Mouse (Mus musculus) naive thymus-derived CD4-positive, alpha-beta T cell, adult 2 months (primary cell): ENCODE results near the gene Tekt3.

Experiments
- DNase-seq: peaks from one replicate; pipeline ENCODE4 v3.0.0-alpha.2; 2011; ENCODE audit warnings: low read depth

Tekt3 gene

GRCm38 (mm10) chr11:63125832-63126456 lies 64.5 kb downstream of the Tekt3 start:
- DNase-seq: no peak

GRCm38 (mm10) chr11:63126976-63127375 lies 65.5 kb downstream of the Tekt3 start:
- no peak for DNase-seq

DNA sequence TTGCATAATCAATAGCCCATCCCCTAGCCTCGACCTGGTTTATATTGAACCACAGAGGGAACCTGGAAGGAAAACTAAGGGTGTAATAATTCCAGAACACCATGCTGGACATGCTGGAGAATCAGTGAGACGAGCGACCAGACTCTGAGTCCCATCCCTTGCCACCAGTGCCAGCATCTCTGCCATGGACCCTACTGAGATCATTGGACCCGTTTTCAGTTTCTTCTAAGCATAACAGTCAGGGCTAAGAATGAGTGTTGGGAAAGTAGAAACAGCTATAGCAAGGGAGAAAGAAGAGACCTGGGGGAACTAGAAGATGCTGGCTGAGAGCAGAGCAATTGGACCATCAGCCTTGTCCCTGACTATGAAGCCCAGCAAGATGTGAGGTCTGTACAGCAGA lies 66.1 kb downstream of the Tekt3 start:
- no peak for DNase-seq

GRCm38 (mm10) chr11:63128784-63129183 lies 67.3 kb downstream of the Tekt3 start, which contains the start of gene Pmp22:
TSS of gene Pmp22 (plus strand) at chr11:63128982.
- DNase-seq: no peak

DNA sequence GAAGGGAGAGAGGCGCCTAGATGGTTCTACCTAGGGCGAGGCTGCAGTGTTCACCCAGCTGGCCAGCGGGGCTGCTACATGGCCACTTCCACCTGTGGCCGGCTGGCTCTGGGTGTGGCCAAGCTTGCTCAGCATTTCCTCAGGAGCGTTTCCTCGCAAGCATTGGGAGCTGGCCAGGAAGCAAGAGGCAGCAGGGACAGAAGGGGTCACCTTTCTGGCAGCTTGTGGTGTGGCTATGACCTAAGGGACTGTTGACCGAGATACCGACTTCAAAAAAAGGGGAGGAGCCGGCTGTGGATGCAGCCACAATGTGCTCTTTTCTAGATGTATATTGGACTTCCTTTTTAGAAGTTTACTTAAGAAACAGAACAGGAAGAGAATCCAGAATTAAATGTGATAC lies 67.9 kb downstream of the Tekt3 start:
- no peak for DNase-seq

DNA sequence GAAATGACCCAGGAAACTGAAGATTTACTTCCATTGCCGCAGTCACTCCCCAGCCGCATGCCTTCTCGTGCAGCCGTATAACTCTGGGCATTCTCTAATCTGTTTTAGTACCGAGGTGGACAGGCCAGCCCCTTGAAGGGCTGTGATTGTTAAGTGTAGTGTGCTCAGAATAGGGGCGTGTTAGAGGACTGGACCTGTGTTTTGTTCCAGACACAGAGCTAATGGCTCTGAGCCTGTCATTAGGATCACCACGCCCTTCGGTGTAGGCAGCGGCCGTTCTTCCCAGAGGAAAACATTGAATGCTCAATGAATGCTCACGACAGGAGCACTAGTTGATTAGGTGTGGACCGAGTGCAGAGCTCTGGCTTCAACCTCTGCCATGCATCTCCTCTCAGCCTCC lies 68.4 kb downstream of the Tekt3 start:
- no peak for DNase-seq

DNA sequence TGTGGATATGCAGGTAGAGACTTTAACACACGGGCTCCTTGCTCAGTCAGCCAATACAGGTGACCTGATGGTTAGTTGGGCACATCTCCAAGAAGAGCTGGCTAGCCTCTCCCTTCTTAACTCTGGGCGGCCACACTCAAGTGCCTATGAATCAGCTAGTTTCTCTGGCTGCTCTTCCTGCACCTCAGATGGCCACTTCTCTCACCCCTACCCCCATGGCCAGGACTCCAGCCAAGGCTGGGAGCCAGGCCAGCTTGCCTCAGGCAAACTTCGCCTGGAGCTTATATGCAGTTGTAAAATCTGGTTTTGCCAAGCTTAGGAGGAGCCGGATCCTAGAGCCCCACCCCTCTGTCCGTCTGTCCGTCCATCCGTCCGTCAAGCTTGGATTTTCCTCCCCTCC lies 69.0 kb downstream of the Tekt3 start:
- no peak for DNase-seq

DNA sequence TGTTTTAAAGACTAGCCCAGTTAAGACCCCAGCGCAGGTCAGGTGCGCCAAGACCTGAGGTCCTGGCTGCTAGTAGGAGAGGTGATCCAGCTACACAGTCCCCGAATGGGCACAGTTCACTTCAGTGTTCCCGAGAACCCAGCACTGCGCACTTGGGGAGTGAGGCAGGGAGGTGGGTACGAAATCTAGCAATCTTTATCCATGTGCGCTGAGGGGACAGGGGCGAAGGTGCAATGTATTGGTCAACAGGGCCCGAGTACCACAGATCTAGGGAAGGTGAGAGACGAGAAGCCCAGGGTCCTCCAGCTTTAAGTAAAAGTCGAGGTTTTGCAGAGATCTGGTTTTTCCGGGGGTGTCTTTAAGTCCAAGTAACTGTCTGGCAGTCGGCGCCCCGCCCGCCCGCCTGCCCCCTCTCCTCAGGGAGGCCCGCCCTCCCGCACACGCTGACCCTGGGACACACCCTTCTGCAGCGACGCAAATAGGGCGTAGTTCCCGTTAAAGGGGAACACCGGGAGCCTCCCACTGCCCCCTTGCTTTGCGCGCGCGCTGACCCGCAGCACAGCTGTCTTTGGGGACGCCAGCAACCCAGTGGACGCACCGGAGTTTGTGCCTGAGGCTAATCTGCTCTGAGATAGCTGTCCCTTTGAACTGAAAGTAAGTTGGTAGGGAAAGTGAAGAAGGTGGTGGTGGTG lies 69.7 kb downstream of the Tekt3 start:
- DNase-seq: no peak

GRCm38 (mm10) chr11:63131693-63132040 lies 70.2 kb downstream of the Tekt3 start:
- DNase-seq: no peak

DNA sequence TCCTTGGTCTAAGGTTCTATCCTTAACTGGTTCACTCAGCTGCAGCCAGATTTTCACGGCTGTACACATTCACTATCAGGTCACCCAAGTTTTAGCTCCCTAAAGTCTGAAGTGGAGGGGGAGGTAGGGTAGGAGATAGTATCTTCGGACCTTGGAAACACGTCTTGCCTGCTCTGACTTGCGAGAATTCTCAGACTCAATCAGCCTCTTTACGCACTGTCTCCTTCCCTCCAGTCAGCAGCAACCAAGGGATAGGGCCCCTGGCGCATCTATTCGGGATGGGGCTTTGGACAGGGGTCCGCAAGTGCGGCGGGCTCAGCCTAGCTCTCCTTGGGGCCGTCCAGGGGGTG lies 70.7 kb downstream of the Tekt3 start:
- no peak for DNase-seq

DNA sequence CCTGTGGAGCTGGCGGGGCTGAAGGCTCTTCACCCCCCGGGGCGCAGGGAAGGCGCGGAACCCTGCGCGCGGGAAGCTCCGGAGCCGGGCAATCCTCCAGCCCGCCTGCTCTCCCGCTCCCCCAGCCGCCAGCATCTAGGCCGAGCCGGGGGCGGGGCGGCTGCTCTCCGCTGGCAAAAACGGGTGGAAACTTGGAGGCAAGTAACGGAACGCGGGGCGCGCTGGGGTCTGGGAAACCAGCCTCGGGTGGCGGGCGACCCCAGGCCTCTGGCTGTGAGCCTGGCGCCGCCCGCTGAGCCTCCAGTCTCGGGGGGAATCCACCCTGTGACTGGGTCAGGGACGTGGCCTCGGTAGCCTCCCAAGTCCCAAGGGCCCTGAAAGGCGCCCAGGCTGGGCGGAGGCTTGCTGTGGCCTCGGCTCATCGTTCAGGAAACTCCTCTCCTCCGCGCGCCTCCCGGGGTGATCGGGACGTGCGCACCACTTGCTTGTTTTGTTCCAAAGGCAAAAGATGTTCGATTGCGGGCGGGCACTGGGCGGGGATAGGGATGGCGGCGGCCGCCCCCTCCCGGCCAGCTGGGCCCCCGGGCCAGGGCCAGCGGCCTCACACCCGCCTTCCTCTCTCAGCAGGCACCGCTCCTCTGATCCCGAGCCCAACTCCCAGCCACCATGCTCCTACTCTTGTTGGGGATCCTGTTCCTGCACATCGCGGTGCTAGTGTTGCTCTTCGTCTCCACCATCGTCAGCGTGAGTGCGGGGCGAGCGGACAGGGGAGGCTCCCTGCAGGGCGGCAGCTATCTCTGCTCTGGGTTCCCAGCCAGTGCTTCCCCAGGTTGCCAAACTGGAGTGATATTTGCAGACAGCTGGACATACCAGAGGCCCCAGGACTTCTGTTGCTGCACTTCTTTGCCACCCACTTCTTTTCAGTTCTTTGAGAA lies 71.3 kb downstream of the Tekt3 start:
- DNase-seq: no peak

- DNase-seq: no peak
Measured at GRCm38 (mm10) chr11:63134021-63134420, 72.6 kb downstream of the Tekt3 start.

DNA sequence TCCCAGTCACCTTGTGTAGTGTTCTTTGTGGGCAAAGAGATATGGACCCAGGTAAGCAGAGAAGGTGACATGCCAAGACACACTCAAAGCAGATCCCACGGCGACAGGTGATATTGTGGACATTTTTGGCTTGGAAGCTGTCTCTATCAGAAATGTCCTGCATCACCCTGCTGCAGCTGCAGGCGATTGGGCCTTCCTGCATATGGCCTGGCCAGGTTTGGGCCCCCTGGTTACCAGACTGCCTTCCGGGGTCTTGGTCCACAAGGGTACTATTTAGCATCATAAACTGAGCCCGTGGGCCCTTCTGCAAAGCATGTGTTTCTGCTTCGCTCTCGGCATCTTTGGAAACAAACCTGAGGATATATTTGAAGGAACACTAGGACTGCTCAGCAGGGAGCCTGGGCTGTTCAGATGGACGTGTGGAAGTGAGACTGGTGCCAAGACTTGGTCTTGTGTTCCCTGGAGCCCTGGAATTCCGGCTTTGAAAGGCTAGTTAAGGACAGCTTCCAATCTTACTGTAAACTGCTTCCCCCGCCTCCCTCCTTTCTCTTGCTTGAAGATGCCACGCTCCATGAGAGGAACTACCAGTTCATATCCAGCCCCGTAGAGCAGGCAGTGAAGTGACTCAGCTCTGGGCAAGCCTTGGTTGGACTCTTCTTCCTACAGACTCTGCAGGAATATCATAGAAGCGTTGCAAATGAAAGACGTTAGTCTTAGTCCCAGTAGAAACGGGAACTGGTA lies 73.5 kb downstream of the Tekt3 start:
- DNase-seq: no peak

DNA sequence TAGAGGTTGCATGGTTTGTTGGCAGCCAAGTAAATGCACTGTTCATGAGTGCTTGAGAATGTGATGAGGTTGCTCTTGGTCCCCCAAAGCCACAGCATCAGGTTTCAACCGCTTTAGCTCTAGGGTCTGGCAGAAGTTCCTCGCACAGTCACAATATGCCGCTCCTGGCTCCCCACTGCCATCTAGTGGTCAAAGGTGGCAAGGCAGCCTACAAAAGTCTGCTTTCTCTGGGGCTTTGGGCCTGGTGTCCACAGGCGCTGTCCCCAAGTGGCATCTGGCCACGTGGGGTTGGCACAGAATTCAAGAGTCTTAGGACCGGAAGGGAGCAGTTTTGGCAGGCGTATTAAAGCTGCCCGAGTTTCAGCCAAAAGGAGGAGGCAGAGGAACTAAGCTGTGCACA lies 74.2 kb downstream of the Tekt3 start:
- peak; percentile 74 for DNase-seq

GRCm38 (mm10) chr11:63136205-63136604 lies 74.8 kb downstream of the Tekt3 start:
- DNase-seq: no peak

DNA sequence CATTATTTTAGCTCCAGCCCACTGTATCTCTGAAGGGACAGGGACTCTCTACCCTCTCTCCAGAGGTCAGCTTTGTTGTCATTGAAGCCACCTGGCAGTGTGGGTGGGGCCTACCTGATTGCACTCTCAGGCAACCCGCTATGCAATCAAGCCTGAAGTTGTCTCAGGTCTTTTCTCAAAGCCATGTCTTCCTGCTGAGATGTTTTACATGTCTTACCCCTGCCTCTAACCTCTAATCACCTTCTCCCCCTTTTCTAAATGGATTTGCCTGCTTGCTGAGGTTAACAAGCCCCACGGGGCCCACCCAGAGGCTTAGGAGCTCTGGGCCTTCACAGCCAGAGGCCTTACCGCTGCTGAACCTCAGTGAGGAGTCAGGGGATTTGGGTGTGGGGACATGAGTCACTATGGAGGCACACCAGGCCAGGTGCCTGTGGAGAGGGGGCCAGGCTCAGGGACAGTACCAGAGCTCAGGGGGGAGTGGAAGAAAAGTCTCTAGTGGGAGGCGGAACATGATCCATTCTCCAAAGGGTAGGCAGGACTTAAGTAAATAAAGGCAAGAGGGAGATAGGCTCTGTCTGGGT lies 75.5 kb downstream of the Tekt3 start:
- no peak for DNase-seq

DNA sequence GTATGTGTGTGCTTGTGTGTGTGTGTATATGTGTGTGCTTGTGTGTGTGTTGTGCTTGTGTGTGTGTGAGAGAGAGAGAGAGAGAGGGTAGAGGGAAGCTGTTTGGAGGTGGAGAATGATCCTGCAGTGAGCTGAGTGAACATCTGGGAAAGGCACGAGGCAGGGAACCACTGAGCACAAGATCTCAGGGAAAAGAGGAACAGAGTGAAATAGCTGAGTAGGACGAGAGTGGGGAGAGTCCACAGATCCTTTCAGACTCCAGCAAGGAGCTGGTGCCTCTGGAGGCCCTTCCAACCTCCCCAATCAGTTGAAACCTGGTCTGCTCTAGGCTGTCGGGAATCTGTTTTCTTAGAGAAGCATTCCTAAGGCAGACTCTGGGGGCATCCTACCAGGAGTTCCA lies 77.3 kb downstream of the Tekt3 start:
- no peak for DNase-seq

- DNase-seq: no peak
Measured at GRCm38 (mm10) chr11:63142311-63142710, 80.9 kb downstream of the Tekt3 start.

DNA sequence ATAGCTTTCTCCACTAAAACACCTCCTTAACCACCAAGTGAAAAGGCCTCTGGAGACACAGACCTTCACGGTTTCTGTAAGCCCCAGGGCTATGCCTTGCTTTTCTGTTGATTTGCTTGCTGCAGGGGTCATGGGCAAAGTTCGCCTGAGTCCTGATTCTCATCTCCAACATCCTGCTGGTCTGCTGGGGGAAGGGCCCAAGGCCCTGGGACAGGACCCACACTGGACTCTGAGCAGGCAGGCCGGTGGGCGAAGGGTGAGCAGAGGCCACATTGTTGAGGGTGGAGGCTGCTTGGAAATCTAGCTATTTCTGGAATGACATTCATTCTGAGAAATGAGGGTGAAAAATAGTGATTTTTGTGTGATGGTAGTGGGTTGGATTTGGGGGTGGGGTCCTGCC lies 81.4 kb downstream of the Tekt3 start:
- DNase-seq: no peak

- no peak for DNase-seq
Measured at GRCm38 (mm10) chr11:63143486-63143885, 82.0 kb downstream of the Tekt3 start.
